Mouse (Mus musculus): ENCODE measurements at regions not wholly inside any gene's neighbourhood (a gene's known extent, or its start where the extent isn't known, plus 50 kb on each side); places are given as distances from the start of the nearest gene placed in this dataset.

- no peak for TF ChIP-seq CTCF (conservative IDR thresholded peaks at IDR 0.05; ENCODE audit: low read length)
- no peak for TF ChIP-seq POU5F1 (IDR thresholded peaks at IDR 0.05; ENCODE audit: borderline replicate concordance, low read length)
- no peak for TF ChIP-seq NANOG (IDR thresholded peaks at IDR 0.05; ENCODE audit: borderline replicate concordance, low read length)
These were observed 94.4 kb upstream of the Dock10 start for GRCm38 (mm10) chr1:80852761-80853160.

All from E14TG2a.4 (cell line).